Mouse (Mus musculus): ENCODE data around the gene Plce1.
A peak's percentile ranks its signal among the peaks of the same experiment; 100 is the strongest.

Plce1 gene

DNA sequence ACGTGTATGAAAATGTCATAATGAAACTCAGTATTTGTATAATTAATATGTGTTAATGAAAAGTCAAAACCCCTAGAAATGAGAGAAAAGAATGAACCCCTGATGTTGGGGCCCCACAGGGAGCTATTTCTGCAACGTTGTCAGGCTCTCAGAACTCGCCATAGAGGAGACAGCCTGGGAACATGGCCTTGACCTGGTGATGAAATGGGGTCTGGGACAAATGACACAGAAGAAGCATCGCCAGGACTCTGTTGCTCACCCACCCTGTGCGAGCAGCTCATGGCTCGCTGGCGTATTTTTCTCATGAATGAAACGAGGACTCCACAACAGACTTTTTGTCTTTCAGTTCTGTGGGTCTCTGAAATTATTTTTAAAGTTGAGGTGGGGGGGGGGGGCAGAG, 109.0 kb downstream of the Plce1 start:
- DNase-seq: no peak

DNA sequence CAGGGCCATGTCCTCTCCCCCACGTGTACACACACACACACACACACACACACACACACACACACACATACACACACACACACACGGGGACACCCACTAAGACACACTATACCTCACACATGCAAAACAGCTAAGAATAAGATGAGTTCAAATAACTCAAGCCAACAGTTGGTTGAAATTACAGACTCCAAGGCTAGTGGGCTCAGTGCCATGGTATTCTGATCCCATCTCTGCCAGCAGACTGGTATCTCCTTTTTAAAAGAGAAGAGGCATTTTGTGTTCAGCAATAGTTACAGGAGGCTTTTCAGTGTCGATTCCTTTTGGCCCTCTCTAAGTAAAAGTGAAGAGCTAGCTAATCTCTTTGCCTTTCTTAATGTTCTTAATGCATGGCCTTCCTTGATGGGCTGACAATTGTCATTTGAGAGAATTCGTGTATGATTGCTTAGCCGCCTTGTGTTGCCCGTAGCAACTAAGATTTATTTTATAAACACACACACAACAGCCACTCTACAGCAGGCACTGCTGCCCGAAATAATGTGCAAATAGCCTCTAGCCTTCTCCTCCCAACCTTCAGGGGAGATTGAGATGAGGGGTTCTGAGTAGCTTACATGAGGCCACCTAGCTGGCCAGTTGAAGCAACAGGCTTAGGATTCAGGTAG, 111.8 kb downstream of the Plce1 start:
- no peak for DNase-seq

DNA sequence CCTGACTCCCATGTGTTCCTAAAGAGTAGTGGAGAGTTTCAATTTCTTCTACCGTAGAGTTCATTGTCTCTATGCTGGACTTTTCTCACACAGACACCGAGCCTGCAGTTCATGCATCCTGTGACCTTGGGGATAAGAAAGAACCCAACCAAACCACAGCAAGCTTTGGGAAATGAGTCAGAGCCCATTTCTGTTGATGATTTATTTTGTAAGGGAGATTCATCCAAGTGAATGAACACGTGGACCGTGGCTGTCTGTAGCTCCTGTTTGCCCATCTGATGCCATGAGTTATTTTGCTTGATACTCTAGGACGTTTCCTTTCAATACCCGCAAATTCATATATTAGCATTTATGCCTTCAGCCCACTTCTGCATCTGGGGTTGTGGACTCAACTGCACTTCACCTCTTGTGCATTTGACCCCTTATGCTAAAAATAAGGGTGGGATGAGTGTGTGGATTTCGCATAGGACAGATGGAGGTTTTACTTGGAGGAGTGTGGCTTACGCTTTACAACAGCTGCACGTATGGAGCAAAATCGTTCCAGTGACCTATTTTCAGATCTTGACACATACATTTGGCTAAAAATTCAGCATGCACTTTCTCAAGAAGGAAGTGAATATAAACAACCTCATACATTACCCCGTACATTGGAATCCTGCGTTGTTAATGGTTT, 112.5 kb downstream of the Plce1 start:
- DNase-seq: no peak

DNA sequence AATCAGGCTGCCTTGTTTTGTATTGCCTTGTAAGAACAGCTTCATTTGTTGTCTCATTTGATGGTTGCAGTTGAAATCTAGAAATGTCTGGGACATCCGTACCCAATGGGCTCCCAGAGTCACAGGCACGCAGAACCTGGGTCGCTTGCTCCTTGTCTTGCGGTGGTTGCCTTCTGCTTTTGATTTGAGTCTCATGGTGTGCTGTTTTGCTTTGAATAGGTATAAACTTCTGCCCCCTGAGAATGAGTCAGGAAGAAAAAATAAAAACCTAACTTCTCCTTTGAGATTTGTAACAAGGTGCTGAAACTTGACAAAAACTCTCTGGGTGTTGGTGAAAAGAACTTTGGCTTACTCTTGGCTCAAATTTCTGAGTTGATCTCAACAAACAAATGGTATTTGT, 115.2 kb downstream of the Plce1 start:
- no peak for DNase-seq

DNA sequence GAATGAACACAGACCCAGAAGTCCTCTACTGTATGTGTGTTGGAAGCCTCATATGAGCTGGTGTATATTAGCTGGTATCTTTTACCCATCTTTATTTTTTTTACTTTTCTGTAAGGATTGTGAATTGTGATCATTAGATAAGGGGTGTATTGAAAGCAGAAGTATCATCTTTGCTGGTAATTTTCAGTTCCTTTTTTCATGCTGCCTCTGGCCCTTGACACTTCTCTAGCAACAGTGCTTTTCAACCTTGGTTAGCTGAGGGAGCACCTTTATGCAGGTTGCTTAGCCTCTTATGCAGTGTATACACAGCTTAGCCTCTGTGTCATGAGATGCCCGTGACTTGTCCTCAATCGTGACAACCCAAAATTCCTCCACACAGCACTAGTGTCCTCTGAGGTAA, 116.5 kb downstream of the Plce1 start:
- no peak for DNase-seq

GRCm38 (mm10) chr19:38599001-38599400, 118.1 kb downstream of the Plce1 start:
- DNase-seq: no peak

DNA sequence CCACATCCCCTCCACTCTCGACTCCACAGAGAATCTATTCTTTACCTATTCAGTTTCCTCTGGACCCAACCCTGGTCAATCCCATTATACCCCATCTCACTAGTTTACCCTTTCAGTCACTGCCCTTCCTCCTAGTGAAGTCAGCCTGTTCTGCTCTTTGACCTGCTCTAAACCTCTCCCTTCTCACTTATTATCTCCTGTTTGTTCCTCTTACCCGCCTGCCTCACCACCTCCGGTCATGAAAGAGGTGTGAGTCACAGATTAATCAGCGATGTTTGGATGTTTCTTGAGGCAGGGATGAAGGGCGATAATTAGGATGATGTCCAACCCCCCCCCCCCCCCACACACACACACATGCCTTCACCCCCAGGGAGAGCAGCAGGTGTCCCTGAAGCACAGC, 120.2 kb downstream of the Plce1 start:
- DNase-seq: no peak

- DNase-seq: peak; percentile 69 to 71
These were observed 121.9 kb downstream of the Plce1 start for GRCm38 (mm10) chr19:38602811-38603210.

DNA sequence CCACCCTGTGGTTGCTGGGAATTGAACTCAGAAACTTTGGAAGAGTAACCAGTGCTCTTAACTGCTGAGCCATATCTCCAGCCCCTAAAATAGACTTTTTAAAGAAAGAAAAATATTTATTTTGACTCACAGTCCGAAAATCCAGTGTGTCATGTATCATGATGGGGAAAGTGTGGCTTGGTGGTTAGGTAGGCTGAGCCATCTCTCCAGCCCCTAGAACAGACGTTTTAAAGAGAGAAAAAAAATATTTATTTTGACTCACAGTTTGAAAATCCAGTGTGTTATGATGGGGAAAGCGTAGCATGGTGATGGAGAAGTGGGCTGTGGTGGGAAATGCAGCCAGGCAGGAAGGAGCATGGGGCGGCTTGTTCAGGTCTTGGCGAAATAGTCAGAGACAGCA, 126.3 kb downstream of the Plce1 start:
- DNase-seq: no peak

GRCm38 (mm10) chr19:38608951-38609654, 128.2 kb downstream of the Plce1 start:
- no peak for DNase-seq

- DNase-seq: no peak
These were observed 129.4 kb downstream of the Plce1 start for GRCm38 (mm10) chr19:38610291-38610690.

DNA sequence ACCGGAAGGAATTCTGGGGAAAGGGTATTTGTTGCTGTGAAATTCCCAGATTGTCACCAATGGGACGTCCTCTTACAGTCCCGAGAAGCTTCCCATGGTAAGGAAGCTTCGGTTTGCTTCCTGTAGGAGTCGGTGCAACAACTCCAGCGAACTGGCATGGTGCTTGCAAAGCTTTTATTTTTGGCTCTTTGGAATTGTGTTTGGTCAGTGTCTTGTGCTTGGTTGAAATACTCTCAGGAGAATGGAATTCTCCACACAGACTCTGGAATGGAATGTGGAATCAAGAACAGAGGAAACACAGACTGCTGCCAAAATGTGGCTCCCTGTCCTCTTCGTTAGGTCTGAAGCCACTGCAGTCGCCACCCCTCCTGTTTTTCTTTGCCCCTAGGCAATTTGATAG, 129.9 kb downstream of the Plce1 start:
- DNase-seq: peak in 1 of 2 experiments; percentile 16

- DNase-seq: no peak
These were observed 133.3 kb downstream of the Plce1 start for GRCm38 (mm10) chr19:38614067-38614675.

DNA sequence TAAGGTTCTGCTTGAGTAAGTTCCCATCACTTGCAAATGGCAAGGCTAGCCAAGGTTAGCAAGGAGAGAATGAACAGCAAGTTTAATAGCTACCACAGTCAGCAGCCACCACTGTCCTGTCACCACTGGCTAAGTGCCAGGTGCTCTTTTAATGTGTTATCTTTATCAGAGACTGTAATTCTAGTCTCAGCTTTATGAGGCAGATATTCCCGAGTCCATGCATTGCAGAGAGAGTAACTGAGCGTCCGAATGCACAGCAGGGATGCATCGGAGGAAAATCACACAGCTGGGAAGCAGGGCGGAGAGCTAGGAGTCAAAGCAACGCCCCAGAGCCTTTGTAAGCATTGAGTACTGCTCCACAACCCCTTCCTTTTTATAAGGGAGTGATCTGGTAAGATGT, 134.4 kb downstream of the Plce1 start:
- DNase-seq: no peak

DNA sequence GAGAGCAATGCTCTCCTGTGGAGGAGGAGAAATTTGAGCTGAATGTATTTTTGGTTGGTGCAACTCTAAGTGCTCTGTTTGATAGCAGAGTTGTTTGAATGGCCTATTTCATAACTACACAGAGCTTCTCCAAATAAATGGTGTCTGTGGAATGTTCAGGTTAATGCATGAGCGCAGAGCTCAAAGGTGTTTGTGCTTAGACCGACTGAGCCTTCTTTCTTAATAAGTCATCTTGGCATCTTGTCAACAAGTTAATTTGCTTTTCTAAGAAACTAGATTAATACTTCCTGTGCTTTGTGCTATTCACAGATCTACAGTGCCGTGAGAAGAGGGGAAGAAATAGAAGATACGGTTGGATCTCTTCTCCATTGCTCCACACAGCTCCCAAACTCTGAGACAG, 139.2 kb downstream of the Plce1 start:
- DNase-seq: no peak

DNA sequence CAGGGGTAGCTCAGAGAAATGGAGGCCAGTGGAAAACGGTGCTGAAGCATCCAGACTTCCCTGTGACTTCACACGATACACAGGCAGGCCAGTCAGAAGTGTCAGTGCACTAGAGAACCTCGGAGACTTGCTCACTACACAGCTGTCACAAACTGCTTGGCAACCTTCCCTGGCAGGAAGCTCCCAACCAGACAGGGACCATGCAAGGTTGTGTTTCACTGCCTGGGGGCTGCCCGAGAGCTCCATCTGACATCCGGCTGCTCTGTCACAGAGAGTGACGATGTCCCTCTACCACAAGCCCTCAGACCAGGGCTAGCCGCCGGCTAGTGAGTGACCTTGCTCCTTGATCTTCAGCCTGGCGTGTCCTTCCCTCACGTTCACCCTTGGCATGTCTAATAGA, 140.6 kb downstream of the Plce1 start:
- no peak for DNase-seq

GRCm38 (mm10) chr19:38626246-38627015, 145.5 kb downstream of the Plce1 start:
- DNase-seq: no peak

DNA sequence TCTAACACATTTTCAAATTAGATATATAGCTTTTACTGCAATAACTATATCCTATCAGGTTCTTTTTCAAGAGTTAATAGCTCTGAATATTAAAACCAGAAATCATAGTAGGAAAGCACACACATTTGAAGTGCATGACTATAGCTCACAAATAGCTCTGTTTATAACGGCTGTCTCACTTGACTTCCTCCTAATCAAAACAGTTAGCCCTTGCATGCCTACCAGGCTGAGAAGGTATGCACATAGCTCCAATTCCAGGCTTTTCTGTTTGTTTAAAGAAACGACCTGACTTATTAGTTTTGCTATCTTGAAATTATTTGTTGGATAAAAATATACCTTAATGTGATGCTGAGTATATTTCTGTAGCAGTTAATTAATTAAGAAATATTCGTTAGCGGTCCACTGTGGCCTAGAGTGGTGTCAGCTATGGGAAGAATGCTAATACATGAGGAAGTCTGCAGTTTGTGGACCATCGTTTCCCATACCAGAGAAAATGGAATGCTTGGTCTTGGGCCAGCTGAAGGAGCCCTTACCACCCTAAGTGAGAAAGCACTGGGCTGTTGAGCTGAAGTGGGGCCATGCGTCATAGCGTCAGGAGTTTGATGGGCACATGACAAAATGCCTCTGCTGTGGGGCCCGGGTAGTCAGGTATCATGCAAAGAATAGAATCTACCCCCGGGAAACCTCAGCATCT, 146.3 kb downstream of the Plce1 start:
- peak; percentile 60 to 64 for DNase-seq

- DNase-seq: no peak
These were observed 151.3 kb downstream of the Plce1 start for GRCm38 (mm10) chr19:38632251-38632650.

- DNase-seq: no peak
These were observed 152.4 kb downstream of the Plce1 start for GRCm38 (mm10) chr19:38633306-38633705.

- no peak for DNase-seq
These were observed 158.1 kb downstream of the Plce1 start for GRCm38 (mm10) chr19:38639050-38639449.

GRCm38 (mm10) chr19:38639805-38640204, 158.9 kb downstream of the Plce1 start:
- peak; percentile 13 to 29 for DNase-seq

All from lung, adult 18-20 months (tissue).